Mouse (Mus musculus): Measurements from ENCODE around the gene Wnt3a.
A peak's percentile ranks its signal among the peaks of the same experiment; 100 is the strongest.

Gene Wnt3a

DNA sequence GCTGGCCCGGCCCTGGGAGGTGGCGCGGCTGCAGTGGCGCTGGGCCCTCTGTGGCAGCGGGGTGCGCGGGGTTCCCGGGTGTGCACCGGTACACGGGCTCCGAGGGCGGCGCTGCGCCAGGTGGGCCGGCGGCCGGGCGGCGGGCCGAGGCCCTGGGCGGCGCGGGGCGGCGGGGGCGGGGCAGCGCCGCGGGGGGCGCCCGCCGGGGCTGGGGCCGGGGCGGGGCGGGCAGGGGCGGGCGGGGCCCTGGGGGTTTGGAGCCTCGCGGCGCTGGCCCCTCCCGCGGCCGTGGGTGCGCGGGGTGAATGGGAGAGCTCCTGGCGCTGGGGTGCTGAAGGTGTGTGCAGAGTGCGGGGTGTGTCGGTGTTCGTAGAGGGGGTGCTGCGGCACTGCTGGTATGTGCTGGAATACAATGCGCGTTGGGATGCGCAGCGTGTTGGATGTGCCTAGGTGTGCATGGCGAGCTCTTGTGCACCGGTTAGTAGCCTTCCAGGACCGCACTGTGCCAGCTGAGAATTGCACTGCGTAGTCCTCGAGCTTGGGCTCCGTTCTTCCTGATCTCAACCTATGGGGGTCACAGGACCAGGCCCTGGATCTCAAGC is at the start of gene Wnt3a:
Gene Wnt3a (minus strand): TSS at position 51 of the 602 bp plus-strand sequence.
- no peak for DNase-seq (ENCODE audit: low spot score)

DNA sequence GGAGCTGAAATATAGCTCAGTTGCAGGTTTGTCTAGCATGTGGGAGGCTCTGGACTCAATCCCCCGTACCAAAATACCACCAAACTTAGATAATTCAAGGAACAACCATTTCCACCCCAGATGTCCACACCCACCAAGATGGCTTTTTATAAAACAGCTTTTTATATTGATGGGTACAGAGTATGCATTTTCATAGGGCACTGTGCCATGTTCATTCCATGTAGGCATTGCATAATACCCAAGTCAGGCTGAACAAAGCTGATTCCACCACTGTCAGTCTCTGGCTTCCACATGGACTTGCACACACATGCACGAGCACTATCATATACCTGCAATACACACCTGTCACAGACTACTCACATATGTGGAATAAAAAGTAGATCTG is 48.2 kb upstream of the Wnt3a start:
- DNase-seq (ENCODE audit: low spot score): no peak

DNA sequence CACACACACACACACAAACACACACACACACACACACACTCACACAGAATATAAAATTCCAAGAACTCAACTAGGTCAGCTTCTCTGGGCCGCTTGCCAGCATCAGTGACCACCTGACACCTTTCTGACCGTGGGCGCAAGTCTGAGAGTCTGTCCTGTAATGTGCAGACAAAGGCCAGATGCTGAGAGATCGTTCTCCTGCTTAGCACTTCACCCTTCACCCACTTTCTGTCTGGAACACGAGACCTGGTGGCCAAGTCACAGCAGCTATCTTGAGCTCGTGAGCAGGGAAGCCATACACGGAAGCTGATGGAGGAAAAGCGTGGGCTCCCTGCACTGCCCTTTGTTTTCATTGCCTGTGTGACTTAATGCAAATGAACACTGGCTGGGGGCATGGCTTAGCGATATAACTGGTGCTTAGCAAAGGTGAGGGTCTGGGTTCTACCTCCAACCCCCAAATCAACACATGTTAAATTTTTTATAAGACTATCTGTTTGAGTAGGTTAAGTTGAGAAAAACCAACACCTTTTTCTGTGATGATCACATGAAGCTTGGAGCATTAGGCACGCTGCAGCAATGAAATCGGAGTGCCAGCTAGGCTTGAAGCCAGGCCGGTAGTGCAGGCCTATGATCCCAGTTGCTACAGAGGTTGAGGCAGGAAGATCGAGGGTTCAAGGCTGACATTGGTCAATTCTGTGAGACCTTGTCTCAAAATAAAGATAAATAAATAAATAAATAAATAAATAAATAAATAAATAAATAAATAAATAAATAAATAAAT is 47.6 kb upstream of the Wnt3a start:
- no peak for DNase-seq (ENCODE audit: low spot score)

DNA sequence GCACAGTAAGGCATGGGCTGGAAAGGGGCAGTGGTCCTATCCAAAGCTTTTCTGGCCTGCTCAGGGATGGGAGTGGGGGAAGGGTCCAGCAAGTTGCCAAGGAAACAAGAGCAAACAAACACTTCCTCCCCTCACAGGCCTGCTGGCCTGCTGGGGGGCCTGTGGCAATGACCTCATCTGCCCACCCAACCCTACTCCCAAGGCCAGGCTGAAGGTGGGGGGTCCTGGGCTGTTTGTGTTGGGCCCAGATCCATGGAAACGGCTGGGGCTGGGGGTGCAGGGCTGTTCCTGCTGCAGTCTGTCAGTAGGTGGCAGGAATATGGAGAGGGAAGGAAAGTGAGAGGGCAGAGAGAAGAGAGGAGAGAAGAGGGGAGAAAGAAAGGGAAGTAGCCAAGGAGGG is 45.8 kb upstream of the Wnt3a start:
- DNase-seq (ENCODE audit: low spot score): no peak

DNA sequence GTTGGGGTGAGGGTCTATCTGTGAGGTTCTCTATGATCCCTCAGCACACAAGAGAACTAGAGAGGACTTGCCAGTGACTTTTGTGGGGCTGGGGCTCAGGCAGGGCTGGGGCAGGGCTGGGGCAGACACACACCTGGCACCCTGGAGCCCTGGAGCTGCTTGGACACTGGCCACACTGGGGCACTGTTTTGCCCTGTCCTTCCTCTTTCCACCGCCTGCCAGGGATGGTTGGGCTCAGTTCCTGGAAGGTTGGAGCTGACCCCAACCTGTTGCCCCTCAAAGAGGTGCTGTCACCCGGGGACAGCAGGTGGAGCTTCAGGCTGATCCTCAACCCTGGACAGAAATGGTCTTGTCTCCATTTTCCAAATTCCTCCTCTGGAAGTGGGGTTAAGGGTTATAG is 45.4 kb upstream of the Wnt3a start:
- DNase-seq (ENCODE audit: low spot score): no peak

DNA sequence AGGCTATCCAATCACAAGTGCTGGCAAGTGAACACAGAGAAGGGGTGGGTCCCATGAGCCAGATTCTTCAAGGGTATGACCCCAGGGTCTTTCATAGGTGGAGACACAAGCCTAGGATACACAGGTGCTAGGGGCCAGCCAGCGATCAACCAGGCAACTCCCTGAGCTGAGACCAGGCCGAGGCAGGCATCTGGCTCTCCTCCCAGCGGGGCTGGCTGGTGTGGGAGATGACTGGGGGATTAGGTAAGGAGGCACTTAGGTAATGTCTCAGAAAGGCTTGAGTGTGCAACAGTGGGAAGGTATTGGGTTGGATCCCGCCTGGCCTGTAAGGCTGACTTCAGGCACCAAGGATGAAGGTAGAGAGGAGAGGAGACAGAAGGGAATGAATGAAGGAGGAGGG is 44.6 kb upstream of the Wnt3a start:
- no peak for DNase-seq (ENCODE audit: low spot score)

DNA sequence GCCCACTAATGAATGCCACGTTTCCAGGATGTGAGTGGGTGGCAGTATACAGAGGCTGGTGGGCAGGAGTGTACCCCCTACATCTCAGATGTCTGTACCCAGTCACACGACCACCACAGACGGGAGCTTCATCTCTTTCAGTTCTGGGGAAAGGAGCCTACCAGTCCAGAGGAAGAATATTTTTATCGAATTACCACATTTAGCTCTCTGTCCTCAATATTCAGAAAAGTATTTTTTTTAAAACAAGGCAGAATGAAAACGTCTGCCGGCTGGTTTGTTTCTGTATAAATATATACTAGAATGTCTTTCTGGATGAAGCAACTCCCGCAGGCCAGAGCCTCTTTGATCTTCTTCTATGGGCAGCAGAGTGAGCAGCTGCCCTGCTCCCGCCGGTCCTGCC is 42.4 kb upstream of the Wnt3a start:
- no peak for DNase-seq (ENCODE audit: low spot score)

DNA sequence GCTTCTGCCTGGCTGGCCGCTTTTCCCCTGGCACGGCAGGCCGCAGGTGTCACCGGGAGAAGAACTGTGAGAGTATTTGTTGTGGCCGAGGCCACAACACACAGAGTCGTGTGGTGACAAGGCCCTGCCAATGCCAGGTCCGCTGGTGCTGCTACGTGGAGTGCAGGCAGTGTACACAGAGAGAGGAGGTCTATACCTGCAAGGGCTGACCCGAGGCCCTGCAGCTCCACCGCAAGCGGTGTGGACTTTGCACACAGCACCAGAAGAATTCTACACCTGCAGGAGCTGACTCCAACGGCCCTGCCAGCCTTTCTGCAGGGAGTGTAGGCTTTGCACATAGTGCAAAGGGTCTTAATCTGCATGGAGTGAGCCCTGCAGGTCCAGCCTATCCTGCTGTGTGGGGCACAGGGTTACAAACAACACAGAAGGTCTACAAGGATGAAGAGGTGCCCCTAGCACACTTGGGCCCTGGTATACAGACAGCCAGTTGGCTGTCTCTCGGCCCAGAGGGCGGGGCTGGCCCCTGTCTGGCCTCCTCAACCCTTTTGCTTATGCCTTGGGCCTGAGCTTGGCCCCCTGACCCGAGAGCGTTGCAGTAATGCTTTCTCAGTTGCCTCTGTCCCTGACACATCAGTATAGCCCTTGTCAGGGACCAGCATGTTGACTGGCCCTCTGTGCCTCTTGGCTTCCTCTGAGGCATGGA is 40.8 kb upstream of the Wnt3a start:
- no peak for DNase-seq (ENCODE audit: low spot score)

DNA sequence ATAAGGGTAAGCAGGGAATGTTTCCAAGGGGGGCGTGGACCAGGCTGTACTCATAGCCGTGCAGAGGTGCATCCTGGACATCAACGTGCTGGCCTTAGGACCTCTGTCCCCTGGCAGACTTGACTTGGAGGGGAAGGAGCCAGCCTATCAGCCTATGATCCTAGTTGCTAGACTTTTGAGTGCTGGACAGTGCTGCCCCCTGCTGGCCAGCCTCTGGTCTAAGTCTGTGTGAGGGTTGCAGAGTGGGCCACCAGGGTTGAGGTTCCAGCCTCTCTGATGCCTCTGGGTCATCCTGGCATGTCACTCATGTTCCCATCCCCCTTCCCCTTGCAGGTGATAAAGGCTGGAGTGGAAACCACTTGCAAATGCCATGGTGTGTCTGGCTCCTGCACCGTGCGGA is 40.0 kb upstream of the Wnt3a start:
- peak; percentile 66 for DNase-seq (ENCODE audit: low spot score)

DNA sequence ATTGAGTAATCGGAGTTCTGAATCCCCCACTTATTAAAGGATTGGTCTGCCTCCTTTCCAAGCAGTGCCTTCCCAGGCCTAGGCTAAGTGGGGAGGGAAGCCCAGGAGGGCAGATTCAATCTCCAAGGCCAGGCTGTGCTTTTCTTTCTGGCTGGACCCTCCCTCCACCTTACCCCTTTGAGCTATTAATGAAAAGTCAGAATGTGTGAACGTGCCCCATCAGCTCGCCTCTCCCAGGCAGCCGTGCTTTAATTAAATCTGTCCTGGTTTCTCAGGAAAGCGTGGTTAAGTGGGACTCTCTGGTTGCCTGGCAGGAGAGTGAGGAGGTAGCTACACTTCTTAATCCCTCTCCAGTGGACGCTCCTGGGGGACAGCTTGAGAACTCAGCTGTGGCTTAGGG is 39.1 kb upstream of the Wnt3a start:
- DNase-seq (ENCODE audit: low spot score): no peak

DNA sequence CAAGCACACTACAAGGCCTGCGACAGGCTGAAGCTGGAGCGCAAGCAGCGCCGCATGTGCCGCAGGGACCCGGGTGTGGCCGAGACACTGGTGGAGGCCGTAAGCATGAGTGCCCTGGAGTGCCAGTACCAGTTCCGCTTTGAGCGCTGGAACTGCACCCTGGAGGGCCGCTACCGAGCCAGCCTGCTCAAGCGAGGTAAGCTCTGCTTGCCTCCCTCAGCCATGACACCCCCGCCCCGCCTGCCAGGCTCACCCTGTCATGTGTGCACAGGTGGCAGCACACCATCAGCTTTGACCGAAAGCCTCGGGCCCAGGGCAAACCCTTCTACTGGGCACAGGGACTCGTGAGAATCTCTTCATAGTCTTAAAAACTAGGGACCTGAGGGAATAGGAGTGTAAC is 37.1 kb upstream of the Wnt3a start:
- no peak for DNase-seq (ENCODE audit: low spot score)

DNA sequence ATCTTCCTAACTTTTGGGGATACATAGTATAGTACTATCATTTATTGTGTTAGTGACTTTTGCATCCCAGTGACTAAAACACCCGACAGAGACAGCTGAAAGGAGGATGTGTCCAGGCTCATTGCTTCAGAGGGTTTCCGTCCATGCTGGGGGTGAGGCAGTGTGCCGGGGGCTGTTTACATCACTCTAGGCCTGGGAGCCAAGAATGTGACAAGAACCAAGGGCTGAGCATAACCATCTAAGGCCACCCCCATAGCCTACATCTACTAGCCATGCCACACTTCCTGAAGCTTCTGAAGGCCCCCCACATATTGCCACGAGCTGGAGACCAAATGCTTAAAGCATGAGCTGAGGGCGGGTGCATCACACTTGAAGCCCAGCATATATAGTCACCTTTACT is 34.2 kb upstream of the Wnt3a start:
- DNase-seq (ENCODE audit: low spot score): no peak

DNA sequence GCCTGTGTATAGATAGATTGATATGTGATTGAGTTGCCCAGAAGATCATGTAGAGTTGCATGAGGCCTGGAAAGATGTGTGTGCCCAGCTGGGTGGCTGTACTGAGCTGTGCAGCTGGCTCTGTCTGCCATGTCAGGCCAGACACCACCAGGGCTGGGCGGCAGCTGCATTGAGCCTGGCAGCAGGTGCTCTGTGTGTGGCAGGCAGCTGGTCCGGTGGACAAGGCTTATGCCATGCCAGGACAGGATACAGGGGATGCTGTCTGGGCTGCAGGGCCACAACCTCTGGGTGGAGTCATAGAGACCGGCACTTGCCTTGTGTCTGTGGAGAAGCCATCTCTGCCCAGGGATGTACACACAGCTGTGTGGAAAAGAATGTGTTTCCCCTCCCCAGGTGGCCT is 32.4 kb upstream of the Wnt3a start:
- DNase-seq (ENCODE audit: low spot score): no peak

DNA sequence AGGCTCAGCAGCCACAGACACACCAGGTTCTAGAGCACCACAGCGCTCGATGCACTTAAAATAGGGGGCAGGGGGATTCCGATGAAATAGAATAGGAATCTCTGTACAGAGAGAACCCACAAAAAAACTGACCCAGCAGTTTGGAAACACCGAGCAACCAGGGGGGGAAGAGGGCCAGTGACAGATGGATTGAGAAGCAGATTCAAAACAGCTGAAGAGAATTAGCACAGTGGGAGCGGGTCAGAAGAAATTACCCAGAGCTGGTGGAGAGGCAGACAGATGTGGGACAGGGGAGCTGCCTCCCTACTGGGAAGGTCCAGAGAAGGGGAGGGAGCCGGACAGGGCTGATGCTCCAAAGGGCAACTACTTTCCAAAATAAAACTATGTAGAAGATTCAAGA is 26.0 kb upstream of the Wnt3a start:
- no peak for DNase-seq (ENCODE audit: low spot score)

DNA sequence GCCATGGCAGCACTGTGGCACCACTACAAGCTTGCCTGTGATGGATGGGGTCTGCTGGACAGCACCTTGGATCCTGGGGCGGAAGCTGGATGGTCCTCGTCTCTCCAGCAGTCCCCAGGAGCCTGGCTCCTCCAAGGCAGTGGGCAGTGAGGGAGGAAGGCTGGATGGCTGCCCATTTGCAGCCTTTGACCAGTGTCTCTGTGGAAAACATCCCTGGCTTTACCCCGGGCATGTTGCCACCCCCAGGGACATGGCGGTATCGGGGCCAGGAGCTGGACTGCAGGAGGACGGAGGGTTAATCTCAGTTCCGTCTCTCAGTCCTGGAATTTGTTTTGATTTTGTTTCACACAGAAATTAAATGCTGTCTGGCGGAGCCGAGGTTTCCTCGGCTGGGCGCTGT is 23.4 kb upstream of the Wnt3a start:
- DNase-seq (ENCODE audit: low spot score): peak; percentile 39

DNA sequence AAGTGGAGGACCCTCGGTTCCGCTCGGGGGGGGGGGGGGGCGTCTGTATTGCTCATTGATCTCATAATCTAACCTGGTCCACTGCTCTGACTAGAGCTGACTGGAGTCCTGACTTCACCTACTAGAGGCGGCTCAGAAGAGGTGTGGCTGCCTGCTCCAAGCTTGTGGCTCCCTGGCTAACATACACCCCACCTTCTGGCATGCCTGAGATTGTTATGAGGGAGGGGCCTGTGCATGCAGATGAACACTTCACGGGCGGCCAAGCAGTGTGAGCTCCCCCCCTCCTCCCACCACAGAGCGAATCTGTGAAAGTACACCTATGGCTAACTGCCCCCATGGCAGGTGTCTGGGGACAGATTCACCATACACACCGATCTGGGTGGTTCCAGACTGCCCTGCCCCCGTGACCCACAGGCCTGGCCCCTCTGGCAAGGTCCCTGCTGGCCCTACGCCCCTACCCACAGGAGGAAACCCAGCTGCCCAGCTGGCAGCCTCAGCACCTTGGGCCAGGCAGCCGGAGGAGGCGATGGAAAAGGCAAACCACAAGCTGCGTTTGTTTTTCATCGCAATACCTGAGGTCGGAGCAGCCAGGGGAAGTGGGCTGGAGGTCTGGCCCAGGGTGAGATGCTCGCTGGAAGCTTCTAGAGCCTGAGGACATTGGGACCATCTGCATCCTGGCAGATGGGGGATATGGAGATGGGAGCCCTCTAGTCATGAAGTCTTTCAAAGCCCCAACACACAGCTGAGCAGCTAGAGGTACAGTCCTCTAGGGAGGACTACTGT is 22.7 kb upstream of the Wnt3a start:
- no peak for DNase-seq (ENCODE audit: low spot score)

DNA sequence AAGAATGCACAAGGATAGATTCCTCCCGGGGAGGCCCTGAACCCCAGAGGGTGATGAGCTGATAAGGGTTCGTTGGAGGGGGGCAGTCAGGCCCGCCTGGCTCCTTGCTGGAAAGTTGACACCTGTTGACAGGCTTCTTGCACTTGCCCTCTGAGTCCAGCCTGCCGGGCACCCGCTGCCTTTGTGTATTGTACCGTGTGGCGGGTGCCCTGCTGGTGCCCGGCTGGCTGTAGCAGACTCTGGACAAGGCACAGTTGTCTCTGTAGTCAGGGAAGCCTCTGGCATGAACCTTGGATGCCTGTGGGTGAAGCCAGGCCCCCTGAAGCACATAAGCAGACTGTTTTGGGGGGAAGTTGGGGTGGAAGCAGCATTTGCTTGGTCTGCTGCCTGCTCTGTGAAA is 21.9 kb upstream of the Wnt3a start:
- DNase-seq (ENCODE audit: low spot score): no peak

DNA sequence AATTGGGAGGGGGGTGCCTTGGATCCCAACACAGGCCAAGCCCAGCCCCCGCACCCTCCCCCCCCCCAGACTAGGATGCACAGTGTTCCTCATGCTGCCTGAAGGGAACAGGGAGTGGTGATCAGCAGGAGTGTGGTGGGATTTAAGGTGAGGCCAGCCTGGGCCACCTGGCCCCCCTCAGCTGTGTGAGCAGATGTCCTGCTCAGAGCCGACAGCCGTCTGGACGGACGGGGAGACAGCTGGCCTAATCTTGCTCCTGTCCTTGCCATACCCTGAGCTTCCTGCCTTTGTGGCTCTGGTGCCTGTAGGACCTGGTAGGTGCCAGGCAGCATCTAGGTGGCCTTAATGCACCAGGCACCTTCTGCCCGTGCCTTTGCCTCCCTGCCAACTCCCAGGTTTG is 21.5 kb upstream of the Wnt3a start:
- no peak for DNase-seq (ENCODE audit: low spot score)

DNA sequence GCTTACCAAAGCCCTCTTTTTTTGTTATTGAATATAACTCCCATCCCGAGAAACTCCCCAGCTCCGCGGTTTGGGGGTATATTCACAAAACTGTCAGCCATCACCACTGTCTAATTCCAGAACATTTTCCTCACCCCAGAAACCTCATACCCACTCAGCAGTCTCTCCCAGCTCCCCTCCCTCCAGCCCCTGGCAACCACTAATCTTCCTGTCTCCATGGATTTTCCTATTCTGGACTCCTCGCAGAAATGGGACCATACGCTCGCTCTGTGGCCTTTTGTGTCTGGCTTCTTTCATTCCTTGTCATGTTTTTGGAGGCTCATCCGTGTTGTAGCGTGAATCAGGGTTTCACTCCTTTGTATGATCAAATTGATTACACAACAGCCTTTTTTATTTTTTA is 19.4 kb upstream of the Wnt3a start:
- DNase-seq (ENCODE audit: low spot score): no peak

DNA sequence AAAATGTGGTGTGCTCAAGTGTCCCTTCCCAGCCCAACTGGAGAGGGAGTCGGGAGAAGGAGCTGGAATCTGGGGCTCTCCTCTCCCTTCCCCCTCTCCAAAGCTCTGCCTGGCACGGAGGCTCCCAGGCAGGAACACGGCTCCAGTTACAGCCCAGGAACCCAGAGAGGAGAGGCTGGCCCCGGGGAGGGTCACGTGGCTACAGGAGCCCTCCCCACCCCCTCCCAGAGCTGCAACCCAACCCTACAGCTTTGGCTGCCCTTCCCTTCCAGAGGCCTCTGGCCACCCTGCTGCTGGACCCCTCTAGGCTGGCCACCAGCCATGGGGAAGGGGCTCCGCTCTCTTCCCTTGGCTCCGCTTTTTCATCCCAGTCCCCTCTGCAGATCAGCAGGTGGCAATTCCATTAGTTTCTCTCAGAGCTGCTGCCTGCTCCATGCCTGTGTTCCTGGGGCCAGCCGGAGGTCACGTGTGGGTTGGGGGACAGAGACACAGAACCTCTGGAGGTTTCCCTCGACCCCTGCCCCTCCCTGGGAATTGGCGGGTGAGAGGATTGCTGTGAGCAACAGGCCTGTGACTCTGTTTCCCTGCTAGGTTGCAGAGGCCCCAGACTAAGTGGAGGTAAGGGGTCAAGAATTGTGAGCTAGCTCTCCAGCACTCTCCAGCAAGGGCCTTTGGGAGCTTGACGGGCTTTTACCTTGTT is 18.7 kb upstream of the Wnt3a start:
- peak; percentile 32 for DNase-seq (ENCODE audit: low spot score)

DNA sequence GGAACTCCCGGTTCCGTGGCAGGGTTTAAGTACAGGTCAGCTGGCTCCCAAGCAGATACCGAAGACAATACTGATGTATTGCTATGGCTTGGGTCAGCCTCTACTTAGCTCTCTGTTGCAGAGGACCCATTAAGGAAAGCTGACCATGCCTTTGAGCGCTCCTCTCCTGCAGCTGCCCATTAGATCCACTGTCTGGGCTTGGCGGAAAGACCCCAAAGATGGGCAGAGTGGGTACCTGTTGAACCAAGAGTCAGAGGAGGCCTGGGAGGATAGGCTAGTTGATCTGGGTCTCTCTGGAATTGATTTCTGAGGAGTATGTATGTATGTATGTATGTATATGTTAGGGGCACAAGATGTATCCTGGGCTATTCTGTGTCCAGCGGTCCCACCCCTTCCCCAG is 18.1 kb upstream of the Wnt3a start:
- DNase-seq (ENCODE audit: low spot score): no peak

DNA sequence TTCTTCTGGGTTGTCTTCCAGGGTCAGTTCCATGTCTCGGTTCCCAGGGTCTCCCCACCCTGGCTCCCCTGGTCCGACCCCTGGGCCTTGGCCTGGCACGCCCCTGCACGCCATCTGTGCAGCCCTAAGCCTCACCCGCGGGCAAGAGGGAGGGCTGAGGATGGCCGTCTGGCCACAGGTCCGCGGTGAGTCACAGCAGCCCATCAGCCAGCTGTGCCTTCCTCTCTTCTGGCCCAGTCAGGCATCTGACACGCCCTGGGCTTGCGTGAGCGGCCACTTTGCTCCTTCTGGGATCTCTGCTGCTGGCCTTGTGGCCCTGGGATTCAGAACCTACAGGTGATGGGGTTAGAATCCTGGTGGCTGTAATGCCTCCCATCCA is 17.6 kb upstream of the Wnt3a start:
- DNase-seq (ENCODE audit: low spot score): no peak
